Mouse (Mus musculus) left cerebral cortex, postnatal 14 days (tissue): ENCODE measurements around the gene Fkbp5. TPM values are rescaled to one million over a fixed set of nuclear protein-coding genes. Genes with fewer than 3 reads are reported as not detected.
A peak's percentile ranks its signal among the peaks of the same experiment; 100 is the strongest.
"Not testable (repeated sequence)": the region's sequence is repeated elsewhere in the genome, so short reads cannot be mapped to it uniquely, and the experiment has no call there.

ENCODE experiments used
- DNase-seq, 2 experiments: peaks; one replicate each; pipeline ENCODE4 v3.0.0; 2021 to 2022; ENCODE audit warnings: low spot score in 2 of 2, mixed read lengths in 1 of 2
- intact Hi-C: fragments of 180-260 bp; cut with DNase I; formaldehyde crosslinking; loops from one replicate; pipeline ENCODE4 v1.15.1; 2025
- total RNA-seq, 2 experiments: library from RNA; stranded (reverse); gene quantifications; 2 replicates each; pipeline ENCODE4 v1.2.3; 2021

The Fkbp5 gene
- total RNA-seq, 2 experiments from 2014 or later: 29.0 to 52.6 TPM

- DNase-seq: peak; percentile 35 to 43
- intact Hi-C loops: loop anchor here (2.0 kb wide), 1 partner anchor 50 kb away; no protein-coding TSS in a partner anchor
These were observed 110.9 kb downstream of the Fkbp5 start for GRCm38 (mm10) chr17:28406471-28406870.

GRCm38 (mm10) chr17:28404745-28405144 is 112.6 kb downstream of the Fkbp5 start:
- intact Hi-C loops, DNase-seq: not testable (repeated sequence)

GRCm38 (mm10) chr17:28404301-28404700 is 113.0 kb downstream of the Fkbp5 start:
- intact Hi-C loops: no loop called here

GRCm38 (mm10) chr17:28394994-28395393 is 122.3 kb downstream of the Fkbp5 start:
- intact Hi-C loops: no loop called here
- DNase-seq: no peak

More at GRCm38 (mm10) chr17:28404301-28404700, 113.0 kb downstream of the Fkbp5 start:
- no peak for DNase-seq

GRCm38 (mm10) chr17:28394051-28394765 is 123.1 kb downstream of the Fkbp5 start:
- DNase-seq: no peak
- intact Hi-C loops: no loop called here

GRCm38 (mm10) chr17:28391568-28392432 is 125.5 kb downstream of the Fkbp5 start:
- no peak for DNase-seq
- intact Hi-C loops: no loop called here

GRCm38 (mm10) chr17:28388534-28388933 is 128.8 kb downstream of the Fkbp5 start:
- intact Hi-C loops: no loop called here
- DNase-seq: no peak

GRCm38 (mm10) chr17:28386150-28386905 is 131.0 kb downstream of the Fkbp5 start:
- intact Hi-C loops: loop anchor here (1.0 kb wide), 1 partner anchor 142 kb away; no protein-coding TSS in a partner anchor
- DNase-seq: peak; percentile 87

- intact Hi-C loops: no loop called here
- DNase-seq: no peak
These were observed 133.0 kb downstream of the Fkbp5 start for GRCm38 (mm10) chr17:28384298-28384697.

- intact Hi-C loops: no loop called here
- DNase-seq: no peak
These were observed 137.1 kb downstream of the Fkbp5 start for GRCm38 (mm10) chr17:28380255-28380654.

GRCm38 (mm10) chr17:28375592-28376061 is 141.7 kb downstream of the Fkbp5 start:
- intact Hi-C loops: no loop called here
- DNase-seq: no peak

GRCm38 (mm10) chr17:28374494-28374893 is 142.8 kb downstream of the Fkbp5 start:
- intact Hi-C loops: no loop called here
- DNase-seq: no peak

- peak in 1 of 2 experiments; percentile 36 for DNase-seq
- intact Hi-C loops: no loop called here
These were observed 143.5 kb downstream of the Fkbp5 start for GRCm38 (mm10) chr17:28373821-28374220.

GRCm38 (mm10) chr17:28371941-28372340 is 145.4 kb downstream of the Fkbp5 start:
- intact Hi-C loops: no loop called here
- DNase-seq: no peak

- DNase-seq: no peak
- intact Hi-C loops: no loop called here
These were observed 146.0 kb downstream of the Fkbp5 start for GRCm38 (mm10) chr17:28371286-28371685.

- intact Hi-C loops: no loop called here
- no peak for DNase-seq
These were observed 148.3 kb downstream of the Fkbp5 start for GRCm38 (mm10) chr17:28369056-28369455.

GRCm38 (mm10) chr17:28368449-28368848 is 148.9 kb downstream of the Fkbp5 start:
- intact Hi-C loops: no loop called here
- DNase-seq: peak in 1 of 2 experiments; percentile 67

- intact Hi-C loops: no loop called here
These were observed 152.2 kb downstream of the Fkbp5 start, which contains the start of gene Tulp1 for GRCm38 (mm10) chr17:28365122-28365521. TSS of gene Tulp1 (minus strand) at chr17:28365222.

GRCm38 (mm10) chr17:28363507-28363906 is 153.8 kb downstream of the Fkbp5 start:
- intact Hi-C loops: no loop called here
- no peak for DNase-seq

More at GRCm38 (mm10) chr17:28365122-28365521, 152.2 kb downstream of the Fkbp5 start, which contains the start of gene Tulp1:
- DNase-seq: no peak
